Mouse (Mus musculus) neutrophil, adult 83 days (primary cell): ENCODE measurements around the gene Lypd8. TPM values are rescaled to one million over a fixed set of nuclear protein-coding genes. Genes with fewer than 3 reads are reported as not detected.

Experiments used
- total RNA-seq, 2 experiments: library from RNA; stranded (reverse); gene quantifications; one replicate each; pipeline ENCODE4 v1.2.4; 2023

Gene Lypd8
- not detected for total RNA-seq

DNA sequence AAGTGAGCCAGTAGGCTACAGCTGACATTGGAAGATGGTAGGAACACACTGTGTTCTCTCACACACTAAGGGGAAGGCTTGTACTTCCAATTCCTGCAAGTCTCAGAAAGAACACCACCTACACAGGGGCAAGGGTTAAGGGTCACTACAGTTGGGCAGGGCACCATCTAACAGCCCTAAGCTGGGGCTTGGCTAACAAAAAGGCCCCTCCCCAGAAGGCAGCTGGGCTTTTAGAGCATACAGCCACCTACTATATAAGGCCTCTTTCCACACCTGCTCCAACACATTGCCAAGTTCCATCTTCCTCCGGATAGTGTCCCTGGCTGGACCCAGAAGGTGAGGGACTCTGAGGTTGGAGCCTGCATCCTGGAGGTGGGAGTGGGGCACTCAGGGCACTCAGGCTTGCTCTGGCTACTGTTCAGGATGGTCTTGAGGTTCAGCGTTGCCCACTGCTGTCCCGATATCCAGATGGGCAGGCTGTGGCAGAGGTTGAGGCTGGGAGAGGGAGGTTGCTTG is at the start of gene Lypd8:
Gene Lypd8, plus strand, starts transcription at position 281 of the 516 bp plus-strand sequence.

DNA sequence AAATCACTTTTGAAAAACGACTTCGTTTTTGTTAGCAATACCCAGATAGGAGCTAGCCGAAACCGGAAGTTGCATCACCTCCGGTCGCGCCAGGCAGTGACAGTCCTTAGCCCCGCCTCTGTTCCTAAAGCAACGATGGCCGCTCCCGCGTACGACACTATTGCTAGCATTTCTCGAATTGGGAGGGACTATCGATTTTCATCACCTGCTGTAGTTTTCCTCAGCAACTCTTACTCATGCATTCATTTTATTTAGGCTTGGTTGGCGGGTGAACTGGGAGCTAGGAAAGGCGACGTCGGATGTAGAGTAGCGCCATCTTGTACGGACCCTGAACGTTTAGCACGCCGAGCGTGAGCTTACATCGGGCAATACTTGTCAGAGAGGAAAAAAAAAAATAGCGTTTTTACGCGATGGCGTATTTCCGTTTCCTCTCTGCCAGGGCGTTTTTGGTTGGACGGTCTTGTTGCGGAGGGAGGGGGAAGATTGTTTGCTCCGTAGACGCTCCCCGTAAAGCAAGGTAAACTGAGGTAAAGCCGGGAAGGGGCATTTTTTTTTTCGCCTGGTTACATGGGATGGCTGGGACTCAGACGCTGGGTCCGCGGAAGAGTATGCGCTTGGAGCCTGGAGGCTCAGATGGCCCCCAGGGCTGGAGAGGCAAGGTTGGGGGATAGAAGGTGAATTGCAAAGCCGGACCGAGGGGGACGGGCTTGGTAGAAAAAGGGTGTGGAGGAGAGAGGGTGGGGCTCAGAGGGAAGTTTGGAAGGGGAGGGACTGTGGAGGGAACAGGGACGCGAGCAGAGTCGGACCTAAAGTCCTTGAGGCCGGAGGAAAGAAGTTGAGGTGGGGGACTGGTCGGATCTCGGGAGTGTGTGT is 48.3 kb upstream of the Lypd8 start, which contains the start of the genes Zfp672 and Sh3bp5l:
Gene Zfp672, minus strand, starts transcription at position 64 of the 873 bp plus-strand sequence.
Gene Sh3bp5l, plus strand, starts transcription at position 449 of the 873 bp plus-strand sequence.

DNA sequence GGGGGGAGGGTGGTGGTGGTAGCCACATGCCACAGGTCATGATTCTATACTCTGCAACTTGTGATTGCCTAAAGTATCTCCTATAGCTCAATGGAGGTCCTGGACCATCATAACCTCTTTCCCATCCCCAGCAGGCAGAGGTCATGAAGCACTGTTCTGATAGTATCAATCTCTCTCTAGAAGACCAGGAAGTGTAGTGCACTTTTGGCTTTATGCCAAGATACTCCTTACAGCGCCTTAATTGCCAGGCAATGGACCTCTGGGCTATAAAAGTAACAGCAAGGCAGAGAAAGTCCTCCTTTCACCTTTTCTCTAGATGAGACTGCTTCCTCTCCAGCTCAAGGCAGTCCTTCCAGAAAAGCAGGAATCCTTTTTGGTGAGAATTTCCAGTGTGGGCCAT is 42.0 kb downstream of the Lypd8 start, which contains the start of gene 1810065E05Rik:
Gene 1810065E05Rik, plus strand, starts transcription at position 297 of the 400 bp plus-strand sequence.

DNA sequence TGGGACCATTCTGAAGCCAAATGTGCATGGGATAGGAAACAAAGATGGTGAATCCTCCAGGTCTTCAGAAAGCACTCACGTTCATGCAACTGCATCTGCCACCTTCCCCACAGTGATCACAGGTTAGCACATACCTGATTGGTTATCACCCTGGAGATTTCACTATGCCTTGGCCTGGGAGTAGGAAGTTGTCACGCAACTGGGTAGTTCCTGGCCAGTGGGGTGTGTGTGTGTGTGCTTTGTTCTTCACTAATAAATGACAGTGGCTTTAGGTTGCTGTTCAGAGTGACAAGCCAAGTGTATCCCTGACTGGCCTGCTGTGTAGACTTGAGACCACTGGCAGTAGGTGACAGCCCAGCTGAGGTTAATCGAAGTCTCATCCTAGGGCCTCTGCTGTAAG is 53.4 kb downstream of the Lypd8 start, which contains the start of gene Gm12253:
Gene Gm12253, plus strand, starts transcription at position 301 of the 400 bp plus-strand sequence.

Other genes with a start within 250 kb of the Lypd8 start
- gene Gemin5, start 210.5 kb upstream of the Lypd8 start, total RNA-seq, result 1 to 10 TPM; 7.8 to 8.0 TPM
- 10 to 100 TPM; 17.3 to 24.7 TPM for gene Mrpl22, start 207.4 kb upstream of the Lypd8 start, total RNA-seq
- gene Igtp, start 179.5 kb upstream of the Lypd8 start, total RNA-seq, result 10 to 100 TPM in 1 of 2 experiments, 1 to 10 TPM in 1; 8.1 to 11.0 TPM
- 10 to 100 TPM in 1 of 2 experiments, 1 to 10 TPM in 1; 7.8 to 10.1 TPM for gene Irgm2, start 179.4 kb upstream of the Lypd8 start, total RNA-seq
- 10 to 100 TPM; 79.6 to 89.9 TPM for gene 4930438A08Rik, start 104.2 kb upstream of the Lypd8 start, total RNA-seq
- 10 to 100 TPM; 11.9 to 17.1 TPM for gene Zfp692, start 72.0 kb upstream of the Lypd8 start, total RNA-seq
- gene Zfp672, start 48.7 kb upstream of the Lypd8 start, total RNA-seq, result 10 to 100 TPM; 24.5 to 25.0 TPM
- gene Sh3bp5l, start 48.3 kb upstream of the Lypd8 start, total RNA-seq, result 10 to 100 TPM; 22.2 to 28.4 TPM
- gene 1810065E05Rik, start 42.1 kb downstream of the Lypd8 start, total RNA-seq, result not detected
- gene Gm12253, start 53.5 kb downstream of the Lypd8 start, total RNA-seq, result not detected
- gene Lypd9, start 73.9 kb downstream of the Lypd8 start, total RNA-seq, result not detected
- gene Olfr30, start 83.2 kb downstream of the Lypd8 start, total RNA-seq, result not detected
- not detected for gene Olfr332, start 113.5 kb downstream of the Lypd8 start, total RNA-seq
- not detected for gene Olfr331, start 123.5 kb downstream of the Lypd8 start, total RNA-seq
- not detected for gene Olfr330, start 155.8 kb downstream of the Lypd8 start, total RNA-seq
- gene Olfr329-ps, start 167.4 kb downstream of the Lypd8 start, total RNA-seq, result not detected
- gene Olfr328, start 176.6 kb downstream of the Lypd8 start, total RNA-seq, result under 1 TPM in 1 of 2 experiments, not detected in 1; 0.15 TPM
- not detected for gene Olfr224, start 191.5 kb downstream of the Lypd8 start, total RNA-seq
- gene Olfr325, start 198.7 kb downstream of the Lypd8 start, total RNA-seq, result not detected
- not detected for gene Olfr324, start 216.1 kb downstream of the Lypd8 start, total RNA-seq
- gene 2210407C18Rik, start 237.0 kb downstream of the Lypd8 start, total RNA-seq, result not detected